In genomic region chrX:136244574-136245229, GRCm38 (mm10) we compare ENCODE assay signal across 7 mouse cellular contexts. TPM values are rescaled to one million over a fixed set of nuclear protein-coding genes. Genes with fewer than 3 reads are reported as not detected.
DNase-seq lines count a peak whose midpoint lies in the region; ATAC-seq and TF ChIP-seq lines count a peak whose summit lies in the region.

Gene Tceal9 (plus strand): TSS chrX:136245079.

- 23% methylated on average over 20 of the region's 20 CpGs for WGBS in embryonic facial prominence, embryonic 12.5 days
- 2% methylated on average over 20 of the region's 20 CpGs for WGBS in kidney, adult 2 months
- 28% methylated on average over 20 of the region's 20 CpGs for WGBS in limb, embryonic 12.5 days
- WGBS in midbrain, embryonic 15.5 days = 29% methylated on average over 20 of the region's 20 CpGs
- 33% methylated on average over 20 of the region's 20 CpGs for WGBS in spleen, adult 2 months

- H3K4me1 ChIP-seq in embryonic facial prominence, embryonic 12.5 days = no peaks in the 10 kb centered on the region
- no peaks in the 10 kb centered on the region for H3K4me1 ChIP-seq in kidney, adult 2 months (ENCODE audit: control insufficient read depth, insufficient read depth, low read length)
- H3K4me1 ChIP-seq in limb, embryonic 12.5 days (replicated peaks) = no peaks in the 10 kb centered on the region
- peaks cover 4% of the 10 kb centered on the region; the same call in 1 of the 2 replicates for H3K4me1 ChIP-seq in midbrain, embryonic 15.5 days
- no peaks in the 10 kb centered on the region for H3K4me1 ChIP-seq in spleen, adult 2 months (ENCODE audit: control insufficient read depth, insufficient read depth, insufficient read length)

- peak; percentile 15 for TF ChIP-seq POLR2A in kidney, adult 2 months (IDR thresholded peaks at IDR 0.05; ENCODE audit: low read depth, low read length)
- no peak for TF ChIP-seq POLR2A in spleen, adult 2 months (IDR thresholded peaks at IDR 0.05; ENCODE audit: low read depth, low read length)

- peak; percentile 82 for ATAC-seq in embryonic facial prominence, embryonic 12.5 days (ENCODE audit: insufficient number of reproducible peaks, insufficient read depth, low FRiP score, low TSS enrichment)
- ATAC-seq in limb, embryonic 12.5 days (ENCODE audit: insufficient number of reproducible peaks, insufficient read depth, low FRiP score, low TSS enrichment, low read depth) = peak; percentile 89
- peak; percentile 95 for ATAC-seq in midbrain, embryonic 15.5 days (replicated peaks)

- peak within 1 kb of the TSS; percentile 53 for H3K4me3 ChIP-seq in embryonic facial prominence, embryonic 12.5 days
- peak within 1 kb of the TSS; percentile 45 for H3K4me3 ChIP-seq in kidney, adult 2 months (ENCODE audit: insufficient read depth, low read depth, low read length)
- H3K4me3 ChIP-seq in limb, embryonic 12.5 days (replicated peaks) = peak within 1 kb of the TSS; percentile 57
- H3K4me3 ChIP-seq in midbrain, embryonic 15.5 days = peak within 1 kb of the TSS; percentile 60
- peak within 1 kb of the TSS; percentile 76 for H3K4me3 ChIP-seq in spleen, adult 2 months (ENCODE audit: extremely low read depth, insufficient read depth, insufficient read length)

- peak within 1 kb of the TSS; percentile 49 for H3K4me2 ChIP-seq in embryonic facial prominence, embryonic 12.5 days (replicated peaks)
- peak within 1 kb of the TSS; percentile 56 for H3K4me2 ChIP-seq in limb, embryonic 12.5 days
- peak within 1 kb of the TSS; percentile 51 for H3K4me2 ChIP-seq in midbrain, embryonic 15.5 days

- H3K36me3 ChIP-seq in embryonic facial prominence, embryonic 12.5 days = no peaks in the 10 kb centered on the region
- no peaks in the 10 kb centered on the region for H3K36me3 ChIP-seq in kidney, adult 2 months (ENCODE audit: control insufficient read depth, insufficient read depth, low read length)
- peaks cover 6% of the 10 kb centered on the region; the same call in 1 of the 2 replicates for H3K36me3 ChIP-seq in limb, embryonic 12.5 days
- H3K36me3 ChIP-seq in midbrain, embryonic 15.5 days (replicated peaks) = no peaks in the 10 kb centered on the region
- no peaks in the 10 kb centered on the region for H3K36me3 ChIP-seq in spleen, adult 2 months (ENCODE audit: control insufficient read depth, insufficient read depth, low read length)

- peak; percentile 74 for DNase-seq in adrenal gland, postnatal 25 days
- peak; percentile 76 to 82 for DNase-seq in heart, adult 18-20 months
- peak; percentile 84 for DNase-seq in kidney, adult 2 months
- peak; percentile 45 to 56 for DNase-seq in spleen, adult 2 months (ENCODE audit: low read depth in 1 of 2, low spot score in 2 of 2)

- no peaks in the 10 kb centered on the region for H3K9me3 ChIP-seq in embryonic facial prominence, embryonic 12.5 days
- no peaks in the 10 kb centered on the region for H3K9me3 ChIP-seq in limb, embryonic 12.5 days
- no peaks in the 10 kb centered on the region for H3K9me3 ChIP-seq in midbrain, embryonic 15.5 days

- no peak for TF ChIP-seq CTCF in kidney, adult 2 months (conservative IDR thresholded peaks at IDR 0.05; ENCODE audit: insufficient read depth, insufficient read length, low read depth, low read length)
- no peak for TF ChIP-seq CTCF in spleen, adult 2 months (IDR thresholded peaks at IDR 0.05; ENCODE audit: extremely low read depth, insufficient read depth, insufficient read length, insufficient replicate concordance)

- no peaks in the 10 kb centered on the region for H3K27me3 ChIP-seq in embryonic facial prominence, embryonic 12.5 days
- H3K27me3 ChIP-seq in kidney, adult 2 months (replicated peaks; ENCODE audit: control insufficient read depth, insufficient read depth, low read length) = no peaks in the 10 kb centered on the region
- H3K27me3 ChIP-seq in limb, embryonic 12.5 days = peaks cover 6% of the 10 kb centered on the region; the same call in 1 of the 2 replicates
- no peaks in the 10 kb centered on the region for H3K27me3 ChIP-seq in midbrain, embryonic 15.5 days (replicated peaks)
- H3K27me3 ChIP-seq in spleen, adult 2 months (ENCODE audit: control insufficient read depth, insufficient read depth, low read length) = no peaks in the 10 kb centered on the region

- peak within 1 kb of the TSS; percentile 80 for H3K27ac ChIP-seq in embryonic facial prominence, embryonic 12.5 days
- H3K27ac ChIP-seq in kidney, adult 2 months (ENCODE audit: insufficient read depth, low read depth, low read length) = peak within 1 kb of the TSS; percentile 29
- H3K27ac ChIP-seq in limb, embryonic 12.5 days = peak within 1 kb of the TSS; percentile 83
- H3K27ac ChIP-seq in midbrain, embryonic 15.5 days = peak within 1 kb of the TSS; percentile 82
- peak within 1 kb of the TSS; percentile 57; the same call in 1 of the 2 replicates for H3K27ac ChIP-seq in spleen, adult 2 months (ENCODE audit: insufficient read depth, low read length)

- H3K9ac ChIP-seq in embryonic facial prominence, embryonic 12.5 days = peak within 1 kb of the TSS; percentile 73
- peak within 1 kb of the TSS; percentile 71 for H3K9ac ChIP-seq in limb, embryonic 12.5 days (replicated peaks)
- H3K9ac ChIP-seq in midbrain, embryonic 15.5 days = peak within 1 kb of the TSS; percentile 69

RNA-seq across cellular contexts. Expression of gene Tceal9, which starts in this region (rescaled TPM):
- 363 and 423 TPM in 2 replicates for total RNA-seq in adrenal gland, postnatal 25 days (2021)
- 593 and 600 TPM in 2 replicates for polyA plus RNA-seq in embryonic facial prominence, embryonic 12.5 days (2016; fragmentation: Nextera tagmentation; extraction: Ambion mirVana)
- 10 to 100 TPM; 24.0 to 26.9 TPM for total RNA-seq in heart, adult 18-20 months (2021)
- polyA plus RNA-seq in kidney, adult 2 months (2012; rRNA removed) = 11.9 and 25.6 TPM in 2 replicates
- polyA plus RNA-seq in limb, embryonic 12.5 days (2016; fragmentation: Nextera tagmentation; extraction: Ambion mirVana) = 680 and 686 TPM in 2 replicates
- polyA plus RNA-seq in midbrain, embryonic 15.5 days (2015; fragmentation: Nextera tagmentation; extraction: Ambion mirVana) = 248 and 258 TPM in 2 replicates
- polyA plus RNA-seq in spleen, adult 2 months (2012; rRNA removed) = 1.9 and 2.3 TPM in 2 replicates

Comparison
In these comparisons a context has a peak if more than half of its experiments do, and no peak if none do; other contexts are left out.
1. Peak in every context shown above with its lines: DNase-seq, ATAC-seq, H3K4me3 ChIP-seq and H3K27ac ChIP-seq.
2. RNA of gene Tceal9 (total RNA-seq): 363 to 423 TPM in adrenal gland, postnatal 25 days; 24.0 to 26.9 TPM in heart, adult 18-20 months; every median in the first group is over 10 times any median in the second.
3. H3K27ac ChIP-seq: peak in every context shown above with its lines; median percentile 83 in limb, embryonic 12.5 days; 82 in midbrain, embryonic 15.5 days; 80 in embryonic facial prominence, embryonic 12.5 days; 57 in spleen, adult 2 months; 29 in kidney, adult 2 months.